Mouse (Mus musculus) stomach, postnatal 0 days (tissue): ENCODE measurements around the gene Dad1. TPM values are rescaled to one million over a fixed set of nuclear protein-coding genes. Genes with fewer than 3 reads are reported as not detected.

ENCODE experiments used
- ATAC-seq: fragments of 200-750 bp; cut with Nextera tagmentation; 2 replicates; pipeline ENCODE4 v1.8.0; 2017; ENCODE audit not compliant: low FRiP score, low TSS enrichment
- DNase-seq: peaks from one replicate; pipeline ENCODE4 v3.0.0-alpha.2; 2016; ENCODE audit warnings: low spot score
- H3K27ac ChIP-seq: fragments of 300-500 bp; sonication (generic); replicated peaks from 2 replicates; pipeline ENCODE4 v1.5.1; 2014; ENCODE audit warnings: mild to moderate bottlenecking, control low read depth
- H3K27me3 ChIP-seq: fragments of 300-500 bp; sonication (generic); 2 replicates; pipeline ENCODE4 v1.6.1; 2014; ENCODE audit warnings: low read length; ENCODE audit not compliant: control insufficient read depth, insufficient read depth
- H3K36me3 ChIP-seq: fragments of 300-500 bp; sonication (generic); 2 replicates; pipeline ENCODE4 v1.6.1; 2014; ENCODE audit warnings: low read length, mixed read lengths; ENCODE audit not compliant: control insufficient read depth, insufficient read depth
- H3K4me1 ChIP-seq: fragments of 300-500 bp; sonication (generic); replicated peaks from 2 replicates; pipeline ENCODE4 v1.6.1; 2014; ENCODE audit warnings: antibody characterized with exemption; ENCODE audit not compliant: control insufficient read depth, insufficient read depth
- H3K4me2 ChIP-seq: fragments of 300-500 bp; sonication (generic); replicated peaks from 2 replicates; pipeline ENCODE4 v1.6.1; 2014; ENCODE audit warnings: low read depth, mild to moderate bottlenecking, control low read depth, moderate library complexity
- H3K4me3 ChIP-seq: fragments of 300-500 bp; sonication (generic); 2 replicates; pipeline ENCODE4 v1.5.1; 2014; ENCODE audit warnings: low read depth, low read length, control low read depth
- H3K9ac ChIP-seq: fragments of 300-500 bp; sonication (generic); 2 replicates; pipeline ENCODE4 v1.6.1; 2014; ENCODE audit warnings: mild to moderate bottlenecking, low read length, control low read depth, mixed read lengths
- H3K9me3 ChIP-seq: fragments of 300-500 bp; sonication (generic); 2 replicates; pipeline ENCODE4 v1.6.1; 2016; ENCODE audit warnings: low read length; ENCODE audit not compliant: control insufficient read depth
- CTCF ChIP-seq: IDR thresholded peaks from 2 replicates; pipeline ENCODE4 v1.5.1; 2016; ENCODE audit warnings: antibody characterized with exemption, low read depth, mild to moderate bottlenecking, moderate library complexity
- EP300 ChIP-seq: optimal IDR thresholded peaks from 2 replicates; pipeline ENCODE3; 2016; ENCODE audit warnings: antibody characterized with exemption
- WGBS: fragments of 180-500 bp; shearing (Covaris S2); extraction: QIAGEN DNeasy Blood & Tissue Kit; methylation state at CpG from one replicate; pipeline ENCODE4 v1.1.7; 2014; 5-methylcytosine and 5-hydroxymethylcytosine counted together
- polyA plus RNA-seq: library from polyadenylated mRNA; unstranded; fragments of >200 nt; fragmentation: Nextera tagmentation; extraction: Ambion mirVana; gene quantifications from 2 replicates; pipeline ENCODE4 v1.2.1, GENCODE M21; 2015

The Dad1 gene
- polyA plus RNA-seq: 397 and 433 TPM in 2 replicates

DNA sequence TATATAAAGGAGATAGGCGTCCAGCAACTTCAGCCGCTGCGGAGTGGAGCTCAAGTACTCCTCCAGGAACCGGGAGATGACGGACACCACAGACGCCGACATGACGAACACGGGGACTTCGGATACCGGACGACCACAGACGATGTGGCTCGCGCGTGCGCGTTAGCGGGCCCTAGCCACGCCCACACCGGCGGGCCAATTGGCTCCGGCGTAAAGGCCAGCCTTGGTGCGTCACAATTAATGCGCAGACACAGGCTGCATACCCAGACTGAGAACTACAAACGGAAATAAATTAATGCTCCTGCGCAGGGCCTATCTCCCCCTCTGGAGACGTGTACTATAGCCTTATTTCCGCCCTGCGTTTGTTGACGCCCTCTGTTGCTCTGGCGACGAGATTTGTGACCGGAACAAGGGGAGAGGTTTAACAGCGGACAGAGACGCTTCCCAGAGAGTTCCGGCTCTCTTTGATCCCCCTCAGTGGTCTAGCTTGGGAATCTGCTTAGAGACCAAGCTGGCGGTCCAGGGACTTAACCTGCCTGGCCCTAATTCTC lies at the start of gene Dad1, which contains the start of gene Abhd4:
Gene Dad1, minus strand, starts transcription at position 364 of the 551 bp plus-strand sequence.
Gene Abhd4, plus strand, starts transcription at position 448 of the 551 bp plus-strand sequence.
- Histone ChIP-seq H3K4me2 (peak within 1 kb of the TSS; percentile 77), H3K4me3 (peak within 1 kb of the TSS; percentile 77), H3K4me1 (peaks cover 2% of the 10 kb centered on the region; the same call in 1 of the 2 replicates), H3K9me3 (no peaks in the 10 kb centered on the region), H3K9ac (peak within 1 kb of the TSS; percentile 82), H3K36me3 (0 out of 2 replicates have a peak, but pooled peaks cover 4% of the 10 kb centered on the region), H3K27ac (peak within 1 kb of the TSS; percentile 91), H3K27me3 (no peaks in the 10 kb centered on the region)
- no peak for TF ChIP-seq EP300
- peak; percentile 34 for TF ChIP-seq CTCF
- DNase-seq (peak; percentile 98), ATAC-seq (peak; percentile 100)
- WGBS: under 1% methylated on average over 39 of the region's 39 CpGs

DNA sequence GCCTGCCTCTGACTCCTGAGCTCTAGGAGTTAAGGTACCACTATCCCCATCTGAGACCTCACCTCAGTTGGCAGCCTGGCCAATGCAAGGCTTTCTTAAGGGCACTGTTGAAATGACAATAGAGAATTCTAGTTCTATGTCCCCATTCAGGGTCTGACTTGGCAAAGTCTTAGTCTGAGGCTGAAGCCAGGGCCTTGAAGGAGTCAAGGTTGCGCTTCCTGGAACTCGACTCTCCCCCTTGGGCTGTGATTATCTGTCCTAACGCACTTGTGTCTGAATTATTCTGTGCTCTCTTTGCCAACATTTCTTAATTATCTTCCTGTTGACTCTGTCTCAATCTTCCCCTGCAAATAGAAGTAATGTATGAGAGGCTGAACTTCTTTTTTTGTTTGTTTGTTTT lies 46.8 kb upstream of the Dad1 start:
- TF ChIP-seq EP300 (no peak), CTCF (no peak)
- 84% methylated on average over 3 of the region's 3 CpGs for WGBS
- Histone ChIP-seq H3K4me2 (no peak overlapping the region), H3K27ac (no peak overlapping the region), H3K4me3 (no peak overlapping the region), H3K9ac (no peak overlapping the region), H3K27me3 (no peaks in the 10 kb centered on the region), H3K36me3 (no peaks in the 10 kb centered on the region), H3K4me1 (no peaks in the 10 kb centered on the region), H3K9me3 (no peaks in the 10 kb centered on the region)
- no peak for DNase-seq
- no peak for ATAC-seq

DNA sequence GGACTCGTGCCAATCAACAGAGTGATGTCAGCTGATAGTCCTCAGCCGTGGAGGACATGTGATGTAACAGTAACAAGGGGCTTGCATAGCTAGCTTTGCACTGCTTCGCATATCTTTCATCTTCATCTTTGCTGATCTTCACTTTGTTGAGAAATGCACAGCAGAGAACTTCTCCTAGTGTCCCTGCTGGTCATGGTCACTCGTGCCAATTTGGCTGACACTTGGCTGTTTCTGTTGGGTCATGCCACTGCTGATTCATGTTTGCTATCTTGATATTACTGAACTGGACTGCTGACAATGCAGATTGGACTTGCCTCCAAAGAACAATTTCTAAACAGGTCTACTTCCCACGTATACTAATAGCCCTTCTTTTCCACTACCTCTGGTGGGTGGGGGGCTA lies 46.2 kb upstream of the Dad1 start:
- TF ChIP-seq EP300: no peak
- TF ChIP-seq CTCF: no peak
- H3K9me3 ChIP-seq: no peaks in the 10 kb centered on the region
- no peaks in the 10 kb centered on the region for H3K27me3 ChIP-seq
- no peak for DNase-seq
- no peak overlapping the region for H3K4me2 ChIP-seq
- no peak overlapping the region for H3K27ac ChIP-seq
- H3K4me1 ChIP-seq: no peaks in the 10 kb centered on the region
- ATAC-seq: no peak
- no peak overlapping the region for H3K4me3 ChIP-seq
- no peak overlapping the region for H3K9ac ChIP-seq
- 76% methylated on average over 5 of the region's 5 CpGs for WGBS
- no peaks in the 10 kb centered on the region for H3K36me3 ChIP-seq

DNA sequence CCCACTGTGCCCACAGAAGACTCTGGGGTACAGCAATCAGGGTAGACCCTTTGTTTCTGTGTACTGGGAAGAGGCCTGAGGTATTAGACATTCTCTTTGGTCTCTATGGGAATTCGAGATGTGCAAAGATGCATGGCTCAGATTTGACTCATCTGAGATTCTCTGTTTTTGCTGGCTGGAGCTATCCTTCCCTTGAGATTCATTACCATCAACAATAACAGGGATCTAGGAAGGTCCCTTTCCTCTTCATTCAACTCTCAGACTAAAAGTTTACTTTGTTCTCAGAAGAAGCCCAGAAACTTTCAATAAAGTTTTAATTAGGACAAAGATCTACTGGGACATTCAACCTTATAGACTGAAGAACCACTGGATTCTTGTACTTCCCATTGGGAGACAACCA lies 30.9 kb upstream of the Dad1 start, which contains the start of gene Olfr49:
Gene Olfr49, minus strand, starts transcription at position 101 of the 400 bp plus-strand sequence.
- Histone ChIP-seq H3K27me3 (no peaks in the 10 kb centered on the region), H3K9ac (no peak within 1 kb of the TSS), H3K4me1 (no peaks in the 10 kb centered on the region), H3K27ac (no peak within 1 kb of the TSS), H3K36me3 (no peaks in the 10 kb centered on the region), H3K4me2 (no peak within 1 kb of the TSS), H3K4me3 (no peak within 1 kb of the TSS), H3K9me3 (no peaks in the 10 kb centered on the region)
- DNase-seq (no peak), ATAC-seq (no peak)
- TF ChIP-seq CTCF: no peak
- TF ChIP-seq EP300: no peak
- 63% methylated on average over 1 of the region's 1 CpGs for WGBS

DNA sequence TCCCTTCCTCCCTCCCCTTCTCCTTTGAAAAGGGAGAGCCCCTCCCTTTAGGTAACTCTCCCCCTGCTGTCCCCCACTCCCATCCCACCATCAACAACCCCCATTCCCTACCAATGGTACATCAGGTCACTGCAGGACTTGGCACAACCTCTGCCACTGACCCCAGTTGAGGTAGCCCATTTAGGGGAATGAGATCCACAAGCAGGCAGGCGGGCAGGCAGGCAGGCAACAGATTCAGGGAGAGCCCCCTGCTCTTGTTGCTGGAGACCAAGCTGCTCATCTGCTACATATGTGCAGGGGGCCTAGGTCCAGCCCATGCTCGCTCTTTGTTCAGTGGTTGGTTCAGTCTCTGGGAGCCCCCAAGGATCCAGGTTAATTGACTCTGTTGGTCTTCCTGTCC lies 22.5 kb upstream of the Dad1 start:
- H3K4me3 ChIP-seq: no peak overlapping the region
- H3K27me3 ChIP-seq: no peaks in the 10 kb centered on the region
- H3K27ac ChIP-seq: no peak overlapping the region
- whole genome bisulfite sequencing: 90% methylated on average over 2 of the region's 2 CpGs
- TF ChIP-seq EP300: no peak
- no peak for TF ChIP-seq CTCF
- H3K4me2 ChIP-seq: no peak overlapping the region
- H3K36me3 ChIP-seq: no peaks in the 10 kb centered on the region
- no peak for DNase-seq
- H3K9me3 ChIP-seq: no peaks in the 10 kb centered on the region
- no peaks in the 10 kb centered on the region for H3K4me1 ChIP-seq
- H3K9ac ChIP-seq: no peak overlapping the region
- ATAC-seq: no peak

DNA sequence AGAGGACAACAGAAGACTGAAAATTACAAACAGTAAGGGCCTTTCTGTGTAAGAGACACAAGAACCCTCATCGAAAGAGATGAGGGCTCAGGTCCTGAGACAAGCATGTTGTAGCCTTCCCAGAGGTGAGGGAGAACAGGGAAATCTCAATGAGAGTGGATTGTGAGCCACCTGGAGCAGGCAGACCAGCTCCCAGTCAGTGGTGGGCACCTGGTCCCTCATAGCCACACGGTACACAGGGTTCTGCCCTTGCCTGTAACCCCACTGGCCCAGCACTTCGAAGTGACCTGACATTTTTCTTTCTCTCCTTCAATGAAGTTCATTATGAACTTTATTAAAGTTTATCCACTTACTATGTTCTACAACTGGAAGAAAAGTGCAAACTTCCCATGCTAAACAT lies 18.8 kb upstream of the Dad1 start:
- no peak overlapping the region for H3K9ac ChIP-seq

More for the DNA sequence above, 18.8 kb upstream of the Dad1 start:
- H3K4me2 ChIP-seq: no peak overlapping the region
- H3K27me3 ChIP-seq: no peaks in the 10 kb centered on the region
- WGBS: 90% methylated on average over 3 of the region's 3 CpGs
- H3K27ac ChIP-seq: no peak overlapping the region
- H3K36me3 ChIP-seq: peaks cover 5% of the 10 kb centered on the region
- no peak overlapping the region for H3K4me3 ChIP-seq
- TF ChIP-seq EP300: no peak
- TF ChIP-seq CTCF: no peak
- H3K4me1 ChIP-seq: no peaks in the 10 kb centered on the region
- no peak for ATAC-seq
- H3K9me3 ChIP-seq: no peaks in the 10 kb centered on the region
- no peak for DNase-seq
